Mouse (Mus musculus) liver, postnatal 0 days (tissue): Measurements from ENCODE around the gene Cbll1. TPM values are rescaled to one million over a fixed set of nuclear protein-coding genes. Genes with fewer than 3 reads are reported as not detected.

ENCODE experiments used
- ATAC-seq: fragments of 200-750 bp; cut with Nextera tagmentation; 2 replicates; pipeline ENCODE4 v1.8.0; 2017; ENCODE audit warnings: mild to moderate bottlenecking, moderate library complexity
- DNase-seq: peaks from one replicate; pipeline ENCODE4 v3.0.0-alpha.2; 2016
- H3K27ac ChIP-seq: fragments of 300-500 bp; sonication (generic); 2 replicates; pipeline ENCODE4 v1.5.1; 2014; ENCODE audit warnings: antibody characterized with exemption, moderate library complexity, mild to moderate bottlenecking, low read depth
- H3K27me3 ChIP-seq: fragments of 300-500 bp; sonication (generic); 2 replicates; pipeline ENCODE4 v1.6.1; 2014; ENCODE audit warnings: low read length, control low read depth, mixed read lengths; ENCODE audit not compliant: insufficient read depth
- H3K36me3 ChIP-seq: fragments of 300-500 bp; sonication (generic); replicated peaks from 2 replicates; pipeline ENCODE4 v1.6.1; 2014; ENCODE audit warnings: mild to moderate bottlenecking, control low read depth, low read length, moderate library complexity, mixed read lengths; ENCODE audit not compliant: insufficient read depth
- H3K4me1 ChIP-seq: fragments of 300-500 bp; sonication (generic); 2 replicates; pipeline ENCODE4 v1.6.1; 2014; ENCODE audit warnings: antibody characterized with exemption, mild to moderate bottlenecking, control low read depth; ENCODE audit not compliant: insufficient read depth
- H3K4me2 ChIP-seq: fragments of 300-500 bp; sonication (generic); 2 replicates; pipeline ENCODE4 v1.6.1; 2014; ENCODE audit warnings: low read depth, mild to moderate bottlenecking, low read length, moderate library complexity, mixed read lengths
- H3K4me3 ChIP-seq: fragments of 300-500 bp; sonication (generic); 2 replicates; pipeline ENCODE4 v1.5.1; 2014; ENCODE audit warnings: low read depth, low read length
- H3K9ac ChIP-seq: fragments of 300-500 bp; sonication (generic); replicated peaks from 2 replicates; pipeline ENCODE4 v1.6.1; 2014; ENCODE audit warnings: mild to moderate bottlenecking, moderate library complexity
- H3K9me3 ChIP-seq: fragments of 300-500 bp; sonication (generic); 2 replicates; pipeline ENCODE4 v1.6.1; 2016; ENCODE audit warnings: mild to moderate bottlenecking, control low read depth, low read length, mixed read lengths
- CTCF ChIP-seq: sonication (generic); IDR thresholded peaks from 2 replicates; pipeline ENCODE4 v1.5.1; 2016; ENCODE audit warnings: antibody characterized with exemption, low read depth
- EP300 ChIP-seq: IDR thresholded peaks from 2 replicates; pipeline ENCODE4 v1.6.1; 2016; ENCODE audit warnings: antibody characterized with exemption, low read depth, mild to moderate bottlenecking
- WGBS: fragments of 180-500 bp; shearing (Covaris S2); extraction: QIAGEN DNeasy Blood & Tissue Kit; methylation state at CpG from one replicate; pipeline ENCODE4 v1.1.7; 2014; ENCODE audit not compliant: insufficient replicate concordance; 5-methylcytosine and 5-hydroxymethylcytosine counted together
- polyA plus RNA-seq: library from polyadenylated mRNA; unstranded; fragments of >200 nt; fragmentation: Nextera tagmentation; extraction: Ambion mirVana; gene quantifications from 2 replicates; pipeline ENCODE4 v1.2.1, GENCODE M21; 2015

The Cbll1 gene
- polyA plus RNA-seq, 1 experiment from 2014 or later: 3.8 TPM

- no peak overlapping the region for H3K9ac ChIP-seq
- no peak overlapping the region for H3K4me3 ChIP-seq
- 58% methylated on average over 6 of the region's 6 CpGs for WGBS
- H3K27ac ChIP-seq: no peak overlapping the region
- 0 out of 2 replicates have a peak, but pooled peaks cover 2% of the 10 kb centered on the region for H3K27me3 ChIP-seq
- TF ChIP-seq EP300: no peak
- TF ChIP-seq CTCF: no peak
- H3K4me2 ChIP-seq: no peak overlapping the region
- ATAC-seq: no peak
- H3K9me3 ChIP-seq: no peaks in the 10 kb centered on the region
- no peaks in the 10 kb centered on the region for H3K36me3 ChIP-seq
- no peak for DNase-seq
- no peaks in the 10 kb centered on the region; the same call in 1 of the 2 replicates for H3K4me1 ChIP-seq
Observed at GRCm38 (mm10) chr12:31437791-31438190, 61.6 kb downstream of the Cbll1 start.

Other genes starting within 250 kb of the Cbll1 start
- gene Lamb1, start 234.4 kb downstream of the Cbll1 start, polyA plus RNA-seq: 3.1 and 3.3 TPM in 2 replicates
- 87.6 and 95.6 TPM in 2 replicates for gene Dld, start 148.2 kb downstream of the Cbll1 start, polyA plus RNA-seq
- 0.07 and 0.09 TPM in 2 replicates for gene Slc26a3, start 108.7 kb downstream of the Cbll1 start, polyA plus RNA-seq
- 0.04 TPM in 2 replicates for gene Slc26a4, start 60.4 kb upstream of the Cbll1 start, polyA plus RNA-seq
- gene Bcap29, start 135.0 kb upstream of the Cbll1 start, polyA plus RNA-seq: 27.0 and 27.9 TPM in 2 replicates
- gene Dus4l, start 155.2 kb upstream of the Cbll1 start, polyA plus RNA-seq: 3.8 and 4.8 TPM in 2 replicates
- 6.4 and 6.6 TPM in 2 replicates for gene Cog5, start 155.3 kb upstream of the Cbll1 start, polyA plus RNA-seq
- gene Gpr22, start 214.3 kb upstream of the Cbll1 start, polyA plus RNA-seq: 0.08 TPM in 2 replicates